Mouse (Mus musculus) frontal cortex, postnatal 25 days (tissue): ENCODE results near the gene Gm45799.

Experiments
- DNase-seq, 2 experiments: peaks; one replicate each; pipeline ENCODE4 v3.0.0; 2022; ENCODE audit warnings: low spot score in 2 of 2

The Gm45799 gene

GRCm38 (mm10) chr7:105640233-105640893 is at the start of gene Gm45799, which contains the start of gene Arfip2:
Gene Gm45799 (plus strand): TSS chr7:105640552.
Gene Arfip2 (minus strand): TSS chr7:105640416.
- peak; percentile 83 to 95 for DNase-seq

GRCm38 (mm10) chr7:105602860-105603623 is 37.3 kb upstream of the Gm45799 start:
- DNase-seq = peak; percentile 52 to 53

- no peak for DNase-seq
Measured at GRCm38 (mm10) chr7:105608467-105608866, 31.9 kb upstream of the Gm45799 start.

GRCm38 (mm10) chr7:105611767-105612166 is 28.6 kb upstream of the Gm45799 start:
- DNase-seq = no peak

GRCm38 (mm10) chr7:105614400-105614799 is 26.0 kb upstream of the Gm45799 start:
- no peak for DNase-seq

GRCm38 (mm10) chr7:105615720-105616119 is 24.6 kb upstream of the Gm45799 start:
- no peak for DNase-seq

GRCm38 (mm10) chr7:105616561-105616960 is 23.8 kb upstream of the Gm45799 start:
- DNase-seq = no peak

GRCm38 (mm10) chr7:105617810-105618209 is 22.5 kb upstream of the Gm45799 start:
- no peak for DNase-seq

- DNase-seq = no peak
Measured at GRCm38 (mm10) chr7:105619701-105620100, 20.7 kb upstream of the Gm45799 start.

GRCm38 (mm10) chr7:105621053-105621452 is 19.3 kb upstream of the Gm45799 start:
- no peak for DNase-seq

GRCm38 (mm10) chr7:105621646-105622292 is 18.6 kb upstream of the Gm45799 start:
- DNase-seq = no peak

- no peak for DNase-seq
Measured at GRCm38 (mm10) chr7:105625397-105625796, 15.0 kb upstream of the Gm45799 start.

GRCm38 (mm10) chr7:105628633-105629032 is 11.7 kb upstream of the Gm45799 start:
- no peak for DNase-seq

GRCm38 (mm10) chr7:105632551-105632972 is 7.8 kb upstream of the Gm45799 start:
- DNase-seq = no peak

- DNase-seq = peak; percentile 69 to 81
Measured at GRCm38 (mm10) chr7:105633127-105633800, 7.1 kb upstream of the Gm45799 start, which contains the start of gene Trim3. Gene Trim3 (minus strand): TSS chr7:105633571.

GRCm38 (mm10) chr7:105633801-105634135 is 6.6 kb upstream of the Gm45799 start:
- no peak for DNase-seq

- peak in 1 of 2 experiments; percentile 3 for DNase-seq
Measured at GRCm38 (mm10) chr7:105634272-105634920, 6.0 kb upstream of the Gm45799 start.

- DNase-seq = no peak
Measured at GRCm38 (mm10) chr7:105635726-105636125, 4.6 kb upstream of the Gm45799 start.

GRCm38 (mm10) chr7:105638776-105639175 is 1.6 kb upstream of the Gm45799 start:
- DNase-seq = no peak

GRCm38 (mm10) chr7:105639304-105639703 is 1.0 kb upstream of the Gm45799 start:
- DNase-seq = peak in 1 of 2 experiments; percentile 3

- DNase-seq = no peak
Measured at GRCm38 (mm10) chr7:105639756-105640155, 596 bp upstream of the Gm45799 start, which contains the start of gene Timm10b. Gene Timm10b (plus strand): TSS chr7:105640056.
